Mouse (Mus musculus): Measurements from ENCODE around the gene Scd2.

DNA sequence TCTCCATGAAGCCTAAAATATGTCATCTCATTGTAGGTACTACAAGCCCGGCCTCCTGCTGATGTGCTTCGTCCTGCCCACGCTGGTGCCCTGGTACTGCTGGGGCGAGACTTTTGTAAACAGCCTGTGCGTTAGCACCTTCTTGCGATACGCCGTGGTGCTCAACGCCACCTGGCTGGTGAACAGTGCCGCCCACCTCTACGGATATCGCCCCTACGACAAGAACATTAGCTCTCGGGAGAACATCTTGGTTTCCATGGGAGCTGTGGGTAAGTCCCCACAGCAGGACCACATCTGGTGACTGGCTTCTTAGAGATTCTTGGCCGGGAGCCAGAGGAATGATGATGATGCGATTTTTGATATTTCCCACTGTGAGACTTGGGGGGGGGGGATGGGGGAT lies 7.7 kb downstream of the Scd2 start:
- TF ChIP-seq CTCF (IDR thresholded peaks at IDR 0.05; ENCODE audit: low read depth) (no peak), EP300 (IDR thresholded peaks at IDR 0.05; ENCODE audit: low read depth) (no peak)

Data from liver, embryonic 14.5 days (tissue).